ENCODE assay signal across 8 mouse cellular contexts in genomic region chr9:95813721-95814531, GRCm38 (mm10). TPM values are rescaled to one million over a fixed set of nuclear protein-coding genes. Genes with fewer than 3 reads are reported as not detected.
DNase-seq lines count a peak whose midpoint lies in the region; ATAC-seq and TF ChIP-seq lines count a peak whose summit lies in the region.

No protein-coding gene starts in this region.

- WGBS in limb, embryonic 12.5 days: 63% methylated on average over 20 of the region's 20 CpGs
- WGBS in limb, embryonic 10.5 days: 88% methylated on average over 20 of the region's 20 CpGs
- WGBS in forebrain, embryonic 11.5 days: 23% methylated on average over 20 of the region's 20 CpGs
- WGBS in kidney, embryonic 16.5 days: 46% methylated on average over 20 of the region's 20 CpGs
- 31% methylated on average over 20 of the region's 20 CpGs for WGBS in neural tube, embryonic 15.5 days
- WGBS in liver, postnatal 0 days (ENCODE audit: insufficient replicate concordance): 84% methylated on average over 20 of the region's 20 CpGs

- H3K4me1 ChIP-seq in limb, embryonic 12.5 days (replicated peaks): 0 out of 2 replicates have a peak, but pooled peaks cover 8% of the 10 kb centered on the region
- no peaks in the 10 kb centered on the region for H3K4me1 ChIP-seq in limb, embryonic 10.5 days
- H3K4me1 ChIP-seq in forebrain, embryonic 11.5 days (replicated peaks; ENCODE audit: control insufficient read depth, insufficient read depth, low read length): no peaks in the 10 kb centered on the region
- peaks cover 12% of the 10 kb centered on the region for H3K4me1 ChIP-seq in kidney, embryonic 16.5 days (ENCODE audit: insufficient read depth, low read length)
- H3K4me1 ChIP-seq in neural tube, embryonic 15.5 days: peaks cover 8% of the 10 kb centered on the region; the same call in 1 of the 2 replicates
- H3K4me1 ChIP-seq in liver, postnatal 0 days (ENCODE audit: insufficient read depth): no peaks in the 10 kb centered on the region

- TF ChIP-seq EP300 in liver, postnatal 0 days (IDR thresholded peaks at IDR 0.05; ENCODE audit: low read depth): no peak

- 0 out of 2 replicates have a peak, but pooled peaks cover 7% of the 10 kb centered on the region for H3K9me3 ChIP-seq in limb, embryonic 12.5 days
- no peaks in the 10 kb centered on the region for H3K9me3 ChIP-seq in limb, embryonic 10.5 days (replicated peaks)
- H3K9me3 ChIP-seq in forebrain, embryonic 11.5 days (ENCODE audit: control insufficient read depth, low read length): no peaks in the 10 kb centered on the region
- 0 out of 2 replicates have a peak, but pooled peaks cover 2% of the 10 kb centered on the region for H3K9me3 ChIP-seq in kidney, embryonic 16.5 days (ENCODE audit: low read length)
- no peaks in the 10 kb centered on the region for H3K9me3 ChIP-seq in neural tube, embryonic 15.5 days (replicated peaks)
- H3K9me3 ChIP-seq in liver, postnatal 0 days (ENCODE audit: low read length): no peaks in the 10 kb centered on the region

- H3K4me2 ChIP-seq in limb, embryonic 12.5 days: no peak overlapping the region
- peak overlapping the region; percentile 5; the same call in 1 of the 2 replicates for H3K4me2 ChIP-seq in forebrain, embryonic 11.5 days (ENCODE audit: low read depth, low read length, severe bottlenecking)
- H3K4me2 ChIP-seq in kidney, embryonic 16.5 days (replicated peaks; ENCODE audit: low read depth, low read length): no peak overlapping the region
- H3K4me2 ChIP-seq in neural tube, embryonic 15.5 days: peak overlapping the region; percentile 4; the same call in 1 of the 2 replicates
- H3K4me2 ChIP-seq in liver, postnatal 0 days (ENCODE audit: low read depth, low read length): no peak overlapping the region

- H3K27me3 ChIP-seq in limb, embryonic 12.5 days: no peaks in the 10 kb centered on the region
- H3K27me3 ChIP-seq in limb, embryonic 10.5 days (ENCODE audit: low read depth, poor library complexity, severe bottlenecking): no peaks in the 10 kb centered on the region
- H3K27me3 ChIP-seq in forebrain, embryonic 11.5 days (ENCODE audit: control insufficient read depth, insufficient read depth, low read length): no peaks in the 10 kb centered on the region; the same call in 1 of the 2 replicates
- no peaks in the 10 kb centered on the region for H3K27me3 ChIP-seq in kidney, embryonic 16.5 days (ENCODE audit: insufficient read depth, low read length)
- H3K27me3 ChIP-seq in neural tube, embryonic 15.5 days (replicated peaks): no peaks in the 10 kb centered on the region
- H3K27me3 ChIP-seq in liver, postnatal 0 days (ENCODE audit: insufficient read depth, low read length): no peaks in the 10 kb centered on the region

- H3K9ac ChIP-seq in limb, embryonic 12.5 days (replicated peaks): no peak overlapping the region; the same call in 1 of the 2 replicates
- H3K9ac ChIP-seq in forebrain, embryonic 11.5 days (ENCODE audit: low read length): no peak overlapping the region
- H3K9ac ChIP-seq in kidney, embryonic 16.5 days (replicated peaks; ENCODE audit: low read length): no peak overlapping the region
- H3K9ac ChIP-seq in neural tube, embryonic 15.5 days (replicated peaks): no peak overlapping the region
- H3K9ac ChIP-seq in liver, postnatal 0 days (replicated peaks): no peak overlapping the region

- ATAC-seq in limb, embryonic 12.5 days (ENCODE audit: insufficient number of reproducible peaks, insufficient read depth, low FRiP score, low TSS enrichment, low read depth): 0 out of 2 replicates have a peak, but pooled peaks have one; percentile 47
- ATAC-seq in forebrain, embryonic 11.5 days (replicated peaks; ENCODE audit: low FRiP score): peak; percentile 92
- peak; percentile 61 for ATAC-seq in kidney, embryonic 16.5 days (ENCODE audit: low FRiP score, low TSS enrichment)
- no peak for ATAC-seq in neural tube, embryonic 15.5 days (ENCODE audit: low FRiP score)
- ATAC-seq in liver, postnatal 0 days: no peak

- H3K36me3 ChIP-seq in limb, embryonic 12.5 days: no peaks in the 10 kb centered on the region
- no peaks in the 10 kb centered on the region for H3K36me3 ChIP-seq in limb, embryonic 10.5 days
- H3K36me3 ChIP-seq in forebrain, embryonic 11.5 days (ENCODE audit: control insufficient read depth, insufficient read depth, low read length): no peaks in the 10 kb centered on the region
- no peaks in the 10 kb centered on the region for H3K36me3 ChIP-seq in kidney, embryonic 16.5 days (ENCODE audit: insufficient read depth, low read length)
- H3K36me3 ChIP-seq in neural tube, embryonic 15.5 days: no peaks in the 10 kb centered on the region
- H3K36me3 ChIP-seq in liver, postnatal 0 days (replicated peaks; ENCODE audit: insufficient read depth, low read length): no peaks in the 10 kb centered on the region

- TF ChIP-seq CTCF in liver, postnatal 0 days (IDR thresholded peaks at IDR 0.05; ENCODE audit: low read depth): no peak

- H3K4me3 ChIP-seq in limb, embryonic 12.5 days (replicated peaks): no peak overlapping the region
- no peak overlapping the region for H3K4me3 ChIP-seq in limb, embryonic 10.5 days
- no peak overlapping the region for H3K4me3 ChIP-seq in forebrain, embryonic 11.5 days (ENCODE audit: low read depth, low read length)
- no peak overlapping the region for H3K4me3 ChIP-seq in kidney, embryonic 16.5 days (ENCODE audit: low read length)
- H3K4me3 ChIP-seq in neural tube, embryonic 15.5 days (replicated peaks): no peak overlapping the region
- no peak overlapping the region for H3K4me3 ChIP-seq in liver, postnatal 0 days (ENCODE audit: low read depth, low read length)

- no peak for DNase-seq in limb, embryonic 10.5 days (ENCODE audit: low spot score)
- DNase-seq in forebrain, embryonic 11.5 days (ENCODE audit: low spot score): peak; percentile 75
- no peak for DNase-seq in retina, embryonic 14.5 days (ENCODE audit: low spot score)
- DNase-seq in liver, postnatal 0 days: no peak
- no peak for DNase-seq in cerebellum, adult 18-20 months

- peak overlapping the region; percentile 57; the same call in 1 of the 2 replicates for H3K27ac ChIP-seq in limb, embryonic 12.5 days
- H3K27ac ChIP-seq in limb, embryonic 10.5 days: no peak overlapping the region; the same call in 1 of the 2 replicates
- peak overlapping the region; percentile 44; the same call in 1 of the 2 replicates for H3K27ac ChIP-seq in forebrain, embryonic 11.5 days (ENCODE audit: low read depth, low read length)
- no peak overlapping the region for H3K27ac ChIP-seq in kidney, embryonic 16.5 days (ENCODE audit: low read length)
- no peak overlapping the region for H3K27ac ChIP-seq in neural tube, embryonic 15.5 days (replicated peaks)
- no peak overlapping the region for H3K27ac ChIP-seq in liver, postnatal 0 days (ENCODE audit: low read depth)

RNA-seq across cellular contexts. Expression of gene Pls1, which starts 31.2 kb away (rescaled TPM):
- polyA plus RNA-seq in limb, embryonic 12.5 days (2016; fragmentation: Nextera tagmentation; extraction: Ambion mirVana): 5.1 and 5.5 TPM in 2 replicates
- polyA plus RNA-seq in limb, embryonic 10.5 days (2016; fragmentation: Nextera tagmentation; extraction: Ambion mirVana): 2.8 and 2.9 TPM in 2 replicates
- polyA plus RNA-seq in forebrain, embryonic 11.5 days (2014; fragmentation: Nextera tagmentation; extraction: Ambion mirVana): 5.1 and 5.6 TPM in 2 replicates
- polyA plus RNA-seq in kidney, embryonic 16.5 days (2015; fragmentation: Nextera tagmentation; extraction: Ambion mirVana): 22.0 and 23.4 TPM in 2 replicates
- polyA plus RNA-seq in neural tube, embryonic 15.5 days (2015; fragmentation: Nextera tagmentation; extraction: Ambion mirVana): 2.6 and 9.0 TPM in 2 replicates
- 19.4 and 20.6 TPM in 2 replicates for polyA plus RNA-seq in liver, postnatal 0 days (2015; fragmentation: Nextera tagmentation; extraction: Ambion mirVana)

RNA-seq across cellular contexts. Expression of gene Atr, which starts 43.5 kb away (rescaled TPM):
- 26.8 and 28.6 TPM in 2 replicates for polyA plus RNA-seq in limb, embryonic 12.5 days (2016; fragmentation: Nextera tagmentation; extraction: Ambion mirVana)
- polyA plus RNA-seq in limb, embryonic 10.5 days (2016; fragmentation: Nextera tagmentation; extraction: Ambion mirVana): 18.7 and 22.6 TPM in 2 replicates
- 22.1 and 30.3 TPM in 2 replicates for polyA plus RNA-seq in forebrain, embryonic 11.5 days (2014; fragmentation: Nextera tagmentation; extraction: Ambion mirVana)
- polyA plus RNA-seq in kidney, embryonic 16.5 days (2015; fragmentation: Nextera tagmentation; extraction: Ambion mirVana): 12.9 and 15.2 TPM in 2 replicates
- 10.1 and 12.1 TPM in 2 replicates for polyA plus RNA-seq in neural tube, embryonic 15.5 days (2015; fragmentation: Nextera tagmentation; extraction: Ambion mirVana)
- 3.8 TPM in 2 replicates for polyA plus RNA-seq in liver, postnatal 0 days (2015; fragmentation: Nextera tagmentation; extraction: Ambion mirVana)

Comparison
In these comparisons a context has a peak if more than half of its experiments do, and no peak if none do; other contexts are left out.
1. H3K27ac ChIP-seq: peak in limb, embryonic 12.5 days (single experiment) and forebrain, embryonic 11.5 days (single experiment); none in limb, embryonic 10.5 days (single experiment), kidney, embryonic 16.5 days (single experiment), neural tube, embryonic 15.5 days (single experiment) and liver, postnatal 0 days (single experiment).
2. ATAC-seq: peak in limb, embryonic 12.5 days (single experiment), forebrain, embryonic 11.5 days (single experiment) and kidney, embryonic 16.5 days (single experiment); none in neural tube, embryonic 15.5 days (single experiment) and liver, postnatal 0 days (single experiment).
3. H3K4me2 ChIP-seq: peak in forebrain, embryonic 11.5 days (single experiment) and neural tube, embryonic 15.5 days (single experiment); none in limb, embryonic 12.5 days (single experiment), kidney, embryonic 16.5 days (single experiment) and liver, postnatal 0 days (single experiment).